Mouse (Mus musculus) myocyte (in vitro differentiated cells): ENCODE measurements at regions not wholly inside any gene's neighbourhood (a gene's known extent, or its start where the extent isn't known, plus 50 kb on each side); places are given as distances from the start of the nearest gene placed in this dataset.

Source experiments
- TCF3 ChIP-seq: IDR thresholded peaks from one replicate; pipeline ENCODE4 v1.6.1; 2011; ENCODE audit warnings: low read depth, control low read depth; ENCODE audit not compliant: insufficient read length
- USF1 ChIP-seq: IDR thresholded peaks from one replicate; pipeline ENCODE4 v1.6.1; 2011; ENCODE audit warnings: low read depth, mild to moderate bottlenecking, control low read depth, moderate library complexity

GRCm38 (mm10) chr16:77267679-77268078 is 254.2 kb downstream of the Usp25 start:
- TF ChIP-seq TCF3, result no peak
- no peak for TF ChIP-seq USF1
